8 mouse cellular contexts compared by ENCODE assay signal in the genomic region with DNA sequence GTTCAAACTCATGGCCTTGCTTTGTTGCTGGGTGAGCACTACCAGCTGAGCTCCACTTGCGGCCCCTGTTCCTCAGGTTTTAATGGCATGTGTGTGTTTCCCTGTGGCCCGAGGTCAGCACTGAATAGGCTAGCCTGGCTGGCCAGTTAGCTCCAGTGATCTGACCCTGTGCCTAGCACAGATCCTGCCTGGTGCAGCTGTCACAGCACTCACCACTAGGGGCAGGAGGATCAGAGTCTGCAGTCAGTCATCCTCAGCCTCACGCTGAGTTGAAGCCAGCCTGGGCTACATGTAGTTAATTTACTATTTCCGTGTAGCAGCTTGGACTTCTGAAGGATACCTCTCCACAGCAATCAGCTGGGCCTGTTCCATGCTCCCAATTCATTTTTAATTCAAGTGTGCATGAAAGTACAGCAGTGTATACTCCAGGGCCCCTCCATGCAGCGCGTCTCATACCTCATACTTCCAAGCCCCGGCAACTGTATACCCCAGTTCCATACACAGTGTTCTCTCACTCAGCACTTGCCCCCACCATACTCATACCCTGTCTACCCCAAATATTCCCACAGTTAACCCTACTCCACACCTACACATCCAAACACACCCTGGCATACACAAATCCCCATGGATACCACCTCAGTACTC. TPM values are rescaled to one million over a fixed set of nuclear protein-coding genes. Genes with fewer than 3 reads are reported as not detected.
DNase-seq lines count a peak whose midpoint lies in the region; ATAC-seq and TF ChIP-seq lines count a peak whose summit lies in the region.

No protein-coding gene starts in this region.

- H3K9me3 ChIP-seq in forebrain, embryonic 10.5 days: no peaks in the 10 kb centered on the region
- H3K9me3 ChIP-seq in forebrain, embryonic 16.5 days (ENCODE audit: control insufficient read depth, low read length): no peaks in the 10 kb centered on the region
- no peaks in the 10 kb centered on the region for H3K9me3 ChIP-seq in MEL (replicated peaks; ENCODE audit: insufficient read depth, low read length)
- H3K9me3 ChIP-seq in hindbrain, embryonic 16.5 days (ENCODE audit: control insufficient read depth, low read length): no peaks in the 10 kb centered on the region

- H3K9ac ChIP-seq in forebrain, embryonic 16.5 days (replicated peaks; ENCODE audit: low read depth, low read length): no peak overlapping the region
- H3K9ac ChIP-seq in MEL (ENCODE audit: control insufficient read depth, low read depth, low read length, poor library complexity, severe bottlenecking): no peak overlapping the region
- H3K9ac ChIP-seq in hindbrain, embryonic 16.5 days (ENCODE audit: low read depth, low read length): no peak overlapping the region

- peak overlapping the region; percentile 21 for H3K27ac ChIP-seq in forebrain, embryonic 10.5 days
- H3K27ac ChIP-seq in forebrain, embryonic 16.5 days (ENCODE audit: low read length): no peak overlapping the region
- H3K27ac ChIP-seq in MEL (ENCODE audit: control insufficient read depth, low read depth, low read length): no peak overlapping the region
- H3K27ac ChIP-seq in hindbrain, embryonic 16.5 days (ENCODE audit: low read depth, low read length): 0 out of 2 replicates have a peak overlapping the region, but pooled peaks have one; percentile 34

- H3K4me3 ChIP-seq in forebrain, embryonic 10.5 days: no peak overlapping the region
- H3K4me3 ChIP-seq in forebrain, embryonic 16.5 days (replicated peaks; ENCODE audit: low read length): no peak overlapping the region
- no peak overlapping the region for H3K4me3 ChIP-seq in MEL (ENCODE audit: control insufficient read depth in 1 of 2, insufficient read depth in 1 of 2, low read depth in 2 of 2, low read length in 2 of 2)
- no peak overlapping the region for H3K4me3 ChIP-seq in hindbrain, embryonic 16.5 days (ENCODE audit: low read length)

- 64% methylated on average over 7 of the region's 7 CpGs for WGBS in forebrain, embryonic 10.5 days
- WGBS in forebrain, embryonic 16.5 days: 58% methylated on average over 7 of the region's 7 CpGs
- WGBS in hindbrain, embryonic 16.5 days: 68% methylated on average over 7 of the region's 7 CpGs

- peak; percentile 54 to 67 (median 63) for TF ChIP-seq CTCF in MEL (IDR thresholded peaks at IDR 0.05 in 2 of 3, conservative IDR thresholded peaks at IDR 0.05 in 1 of 3; ENCODE audit: control insufficient read depth in 1 of 3, insufficient read depth in 1 of 3, low read depth in 2 of 3, low read length in 3 of 3, poor library complexity in 1 of 3, severe bottlenecking in 1 of 3)

- H3K4me2 ChIP-seq in forebrain, embryonic 16.5 days (ENCODE audit: low read length): no peak overlapping the region
- H3K4me2 ChIP-seq in hindbrain, embryonic 16.5 days (ENCODE audit: low read length): no peak overlapping the region

- peaks cover 31% of the 10 kb centered on the region for H3K4me1 ChIP-seq in forebrain, embryonic 10.5 days
- peaks cover 8% of the 10 kb centered on the region for H3K4me1 ChIP-seq in forebrain, embryonic 16.5 days (replicated peaks; ENCODE audit: control insufficient read depth, insufficient read depth, low read length)
- H3K4me1 ChIP-seq in MEL (ENCODE audit: control insufficient read depth in 1 of 2, insufficient read depth in 2 of 2, low read length in 2 of 2): peaks cover 2 to 24% of the 10 kb centered on the region in 2 experiments; a peak in 2 of 4 replicates
- peaks cover 11% of the 10 kb centered on the region for H3K4me1 ChIP-seq in hindbrain, embryonic 16.5 days (ENCODE audit: control insufficient read depth, insufficient read depth, low read depth, low read length)

- TF ChIP-seq RAD21 in MEL (IDR thresholded peaks at IDR 0.05; ENCODE audit: low read depth, low read length): no peak

- DNase-seq in forebrain, embryonic 10.5 days (ENCODE audit: extremely low spot score, low spot score): no peak
- DNase-seq in MEL (ENCODE audit: low read depth, low spot score): peak; percentile 43
- DNase-seq in lung, postnatal 10 days: peak; percentile 68
- peak; percentile 34 for DNase-seq in thymus, postnatal 25 days
- no peak for DNase-seq in ovary, postnatal 14 days (ENCODE audit: low spot score)

- H3K36me3 ChIP-seq in forebrain, embryonic 10.5 days (replicated peaks): peaks cover 12% of the 10 kb centered on the region
- H3K36me3 ChIP-seq in forebrain, embryonic 16.5 days (ENCODE audit: control insufficient read depth, insufficient read depth): no peaks in the 10 kb centered on the region
- peaks cover 0 to 13% of the 10 kb centered on the region in 2 experiments; a peak in 2 of 4 replicates for H3K36me3 ChIP-seq in MEL (ENCODE audit: control insufficient read depth in 1 of 2, insufficient read depth in 2 of 2, low read length in 2 of 2)
- H3K36me3 ChIP-seq in hindbrain, embryonic 16.5 days (ENCODE audit: control insufficient read depth, insufficient read depth, low read length): no peaks in the 10 kb centered on the region

- TF ChIP-seq POLR2A in MEL (IDR thresholded peaks at IDR 0.05; ENCODE audit: control insufficient read depth in 1 of 2, insufficient read depth in 1 of 2, low read depth in 1 of 2, low read length in 2 of 2, poor library complexity in 1 of 2): no peak

- no peak; the same call in 1 of the 2 replicates for ATAC-seq in forebrain, embryonic 16.5 days
- peak; percentile 63 for ATAC-seq in erythroblast, adult 5-6 weeks (replicated peaks; ENCODE audit: low FRiP score, poor library complexity, severe bottlenecking)
- peak; percentile 57; the same call in 1 of the 2 replicates for ATAC-seq in hindbrain, embryonic 16.5 days

- TF ChIP-seq EP300 in MEL (IDR thresholded peaks at IDR 0.05; ENCODE audit: low read depth in 1 of 2, low read length in 2 of 2): no peak

- H3K27me3 ChIP-seq in forebrain, embryonic 10.5 days (ENCODE audit: poor library complexity, severe bottlenecking): no peaks in the 10 kb centered on the region
- H3K27me3 ChIP-seq in forebrain, embryonic 16.5 days (replicated peaks; ENCODE audit: control insufficient read depth, insufficient read depth, low read length): no peaks in the 10 kb centered on the region
- no peaks in the 10 kb centered on the region for H3K27me3 ChIP-seq in MEL (ENCODE audit: control insufficient read depth in 1 of 2, insufficient read depth in 2 of 2, low read length in 2 of 2)
- H3K27me3 ChIP-seq in hindbrain, embryonic 16.5 days (replicated peaks; ENCODE audit: control insufficient read depth, insufficient read depth, low read length): no peaks in the 10 kb centered on the region

- H3K79me2 ChIP-seq in MEL (ENCODE audit: control insufficient read depth, insufficient read depth, low read length, poor library complexity): 0 out of 2 replicates have a peak, but pooled peaks cover 1% of the 10 kb centered on the region

TF ChIP-seq in MEL, 35 proteins besides CTCF, POLR2A, EP300 and RAD21:
- TF ChIP-seq ZMIZ1 (IDR thresholded peaks at IDR 0.05; ENCODE audit: low read depth, low read length) (no peak), MAZ (IDR thresholded peaks at IDR 0.05; ENCODE audit: low read depth, low read length) (no peak), GATA1 (IDR thresholded peaks at IDR 0.05; ENCODE audit: low read depth, low read length) (no peak), RCOR1 (IDR thresholded peaks at IDR 0.05; ENCODE audit: low read depth, low read length) (no peak), MAFK (IDR thresholded peaks at IDR 0.05; ENCODE audit: borderline replicate concordance, low read depth, low read length) (no peak), POLR2AphosphoS5 (IDR thresholded peaks at IDR 0.05; ENCODE audit: borderline replicate concordance, low read depth, low read length) (no peak), TCF12 (IDR thresholded peaks at IDR 0.05; ENCODE audit: low read depth, low read length) (no peak), ZC3H11A (IDR thresholded peaks at IDR 0.05; ENCODE audit: low read depth, low read length) (no peak), MXI1 (IDR thresholded peaks at IDR 0.05; ENCODE audit: low read depth, low read length) (no peak)

RNA-seq across cellular contexts. Expression of a gene that starts 16.3 kb away (rescaled TPM):
- polyA plus RNA-seq in forebrain, embryonic 10.5 days (2016; fragmentation: Nextera tagmentation; extraction: Ambion mirVana): 178 and 183 TPM in 2 replicates
- 100 and 113 TPM in 2 replicates for polyA plus RNA-seq in forebrain, embryonic 16.5 days (2015; fragmentation: Nextera tagmentation; extraction: Ambion mirVana)
- 122 and 129 TPM in 2 replicates for total RNA-seq in MEL (2012; rRNA removed)
- polyA plus RNA-seq in MEL (2012; ENCODE audit: insufficient read depth in 1 of 2, insufficient read length in 2 of 2, low read depth in 1 of 2, low replicate concordance in 2 of 2, missing spikeins in 1 of 2): 100 to 1,000 TPM in 1 of 2 experiments, not detected in 1; 112 TPM
- total RNA-seq in erythroblast, adult 5-6 weeks (2015; ENCODE audit: low replicate concordance): 14.0 and 58.5 TPM in 2 replicates
- 20.8 and 29.3 TPM in 2 replicates for total RNA-seq in erythroblast, adult 5-6 weeks (2017; ENCODE audit: low replicate concordance)
- 88.5 and 101 TPM in 2 replicates for polyA plus RNA-seq in hindbrain, embryonic 16.5 days (2015; fragmentation: Nextera tagmentation; extraction: Ambion mirVana)

RNA-seq across cellular contexts. Expression of a gene that starts 18.6 kb away (rescaled TPM):
- 1.4 and 2.0 TPM in 2 replicates for polyA plus RNA-seq in forebrain, embryonic 10.5 days (2016; fragmentation: Nextera tagmentation; extraction: Ambion mirVana)
- 2.3 and 5.9 TPM in 2 replicates for polyA plus RNA-seq in forebrain, embryonic 16.5 days (2015; fragmentation: Nextera tagmentation; extraction: Ambion mirVana)
- total RNA-seq in MEL (2012; rRNA removed): 7.0 and 9.3 TPM in 2 replicates
- 10 to 100 TPM in 1 of 2 experiments, not detected in 1; 17.2 TPM for polyA plus RNA-seq in MEL (2012; ENCODE audit: insufficient read depth in 1 of 2, insufficient read length in 2 of 2, low read depth in 1 of 2, low replicate concordance in 2 of 2, missing spikeins in 1 of 2)
- total RNA-seq in erythroblast, adult 5-6 weeks (2015; ENCODE audit: low replicate concordance): 6.9 and 15.6 TPM in 2 replicates
- 12.0 and 12.4 TPM in 2 replicates for total RNA-seq in erythroblast, adult 5-6 weeks (2017; ENCODE audit: low replicate concordance)
- 3.2 and 4.8 TPM in 2 replicates for polyA plus RNA-seq in hindbrain, embryonic 16.5 days (2015; fragmentation: Nextera tagmentation; extraction: Ambion mirVana)

RNA-seq across cellular contexts. Expression of a gene that starts 48.3 kb away (rescaled TPM):
- polyA plus RNA-seq in forebrain, embryonic 10.5 days (2016; fragmentation: Nextera tagmentation; extraction: Ambion mirVana): 36.3 and 36.4 TPM in 2 replicates
- polyA plus RNA-seq in forebrain, embryonic 16.5 days (2015; fragmentation: Nextera tagmentation; extraction: Ambion mirVana): 29.0 and 32.4 TPM in 2 replicates
- total RNA-seq in MEL (2012; rRNA removed): 0.33 and 0.58 TPM in 2 replicates
- polyA plus RNA-seq in MEL (2012; ENCODE audit: insufficient read depth in 1 of 2, insufficient read length in 2 of 2, low read depth in 1 of 2, low replicate concordance in 2 of 2, missing spikeins in 1 of 2): 1 to 10 TPM in 1 of 2 experiments, not detected in 1; 1.1 TPM
- 2.3 and 2.9 TPM in 2 replicates for total RNA-seq in erythroblast, adult 5-6 weeks (2015; ENCODE audit: low replicate concordance)
- 1.1 TPM in 1 of 2 replicates, not detected in the other for total RNA-seq in erythroblast, adult 5-6 weeks (2017; ENCODE audit: low replicate concordance)
- polyA plus RNA-seq in hindbrain, embryonic 16.5 days (2015; fragmentation: Nextera tagmentation; extraction: Ambion mirVana): 25.8 and 30.1 TPM in 2 replicates

Comparison
In these comparisons a context has a peak if more than half of its experiments do, and no peak if none do; other contexts are left out.
1. H3K27ac ChIP-seq: peak in forebrain, embryonic 10.5 days (single experiment) and hindbrain, embryonic 16.5 days (single experiment); none in forebrain, embryonic 16.5 days (single experiment) and MEL (single experiment).
2. DNase-seq: peak in MEL (single experiment), lung, postnatal 10 days (single experiment) and thymus, postnatal 25 days (single experiment); none in forebrain, embryonic 10.5 days (single experiment) and ovary, postnatal 14 days (single experiment).
3. RNA of a gene that starts 48.3 kb away (polyA plus RNA-seq): 36.3 to 36.4 TPM in forebrain, embryonic 10.5 days, 29.0 to 32.4 TPM in forebrain, embryonic 16.5 days and 25.8 to 30.1 TPM in hindbrain, embryonic 16.5 days; 1.1 TPM in MEL; every median in the first group is over 10 times any median in the second.